Mouse (Mus musculus): ENCODE data around the gene Btbd19.

DNA sequence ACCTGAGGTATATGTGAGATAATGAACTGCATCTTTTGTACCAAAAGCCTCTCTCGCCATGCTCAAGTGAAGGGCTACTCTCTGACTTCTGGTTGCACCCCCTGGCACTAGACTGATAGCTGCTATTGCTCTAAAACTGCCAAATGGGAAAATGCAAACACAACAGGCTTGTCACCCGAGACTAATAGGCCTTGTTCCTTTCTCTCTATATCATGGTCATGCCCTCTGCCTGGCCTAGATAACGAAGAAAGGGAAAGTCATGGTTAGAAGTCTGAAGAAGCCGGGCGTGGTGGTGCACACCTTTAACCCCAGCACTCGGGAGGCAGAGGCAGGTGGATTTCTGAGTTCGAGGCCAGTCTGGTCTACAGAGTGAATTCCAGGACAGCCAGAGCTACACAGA is 34.9 kb downstream of the Btbd19 start:
- TF ChIP-seq USF1 (IDR thresholded peaks at IDR 0.05; ENCODE audit: low read depth) (no peak), CTCF (IDR thresholded peaks at IDR 0.05; ENCODE audit: control insufficient read depth, insufficient read depth, insufficient read length) (no peak), MAX (IDR thresholded peaks at IDR 0.05) (no peak), MYOD1 (IDR thresholded peaks at IDR 0.05; ENCODE audit: control insufficient read depth, insufficient read length, low read depth) (no peak), FOSL1 (IDR thresholded peaks at IDR 0.05; ENCODE audit: insufficient read depth, low read length, poor library complexity, severe bottlenecking) (no peak)

Measured in C2C12 (cell line).